Mouse (Mus musculus) cortical plate, adult 2 months (tissue): Measurements from ENCODE around the gene Arl6ip4.

Experiments
- CTCF ChIP-seq: fragments of 200-500 bp; IDR thresholded peaks from 2 replicates; pipeline ENCODE4 v1.5.1; 2011; ENCODE audit warnings: mild to moderate bottlenecking, control low read depth, low read length; ENCODE audit not compliant: insufficient read depth; ENCODE audit errors: extremely low read depth
- POLR2A ChIP-seq: fragments of 200-500 bp; IDR thresholded peaks from 2 replicates; pipeline ENCODE4 v1.6.1; 2011; ENCODE audit warnings: mild to moderate bottlenecking, low read length, control low read depth; ENCODE audit not compliant: insufficient read depth; ENCODE audit errors: extremely low read depth

- no peak for TF ChIP-seq CTCF
- no peak for TF ChIP-seq POLR2A
Observed at GRCm38 (mm10) chr5:124161831-124162230, 45.9 kb downstream of the Arl6ip4 start.
